Mouse (Mus musculus) limb, embryonic 15.5 days (tissue): ENCODE measurements around the gene Map3k13. TPM values are rescaled to one million over a fixed set of nuclear protein-coding genes. Genes with fewer than 3 reads are reported as not detected.

Source experiments
- ATAC-seq: fragments of 200-750 bp; cut with Nextera tagmentation; 2 replicates; pipeline ENCODE4 v1.8.0; 2017; ENCODE audit warnings: low read depth, moderate TSS enrichment; ENCODE audit not compliant: insufficient number of reproducible peaks, low FRiP score, low TSS enrichment
- H3K27ac ChIP-seq: fragments of 300-500 bp; sonication (generic); 2 replicates; pipeline ENCODE4 v1.5.1; 2015; ENCODE audit warnings: moderate library complexity, mild to moderate bottlenecking, inconsistent platforms
- H3K27me3 ChIP-seq: fragments of 300-500 bp; sonication (generic); 2 replicates; pipeline ENCODE4 v1.6.1; 2015; ENCODE audit warnings: inconsistent platforms
- H3K36me3 ChIP-seq: fragments of 300-500 bp; sonication (generic); 2 replicates; pipeline ENCODE4 v1.6.1; 2015; ENCODE audit warnings: inconsistent platforms
- H3K4me1 ChIP-seq: fragments of 300-500 bp; sonication (generic); 2 replicates; pipeline ENCODE4 v1.6.1; 2015; ENCODE audit warnings: inconsistent platforms
- H3K4me2 ChIP-seq: fragments of 300-500 bp; sonication (generic); 2 replicates; pipeline ENCODE4 v1.6.1; 2015; ENCODE audit warnings: mild to moderate bottlenecking, inconsistent platforms
- H3K4me3 ChIP-seq: fragments of 300-500 bp; sonication (generic); 2 replicates; pipeline ENCODE4 v1.5.1; 2015; ENCODE audit warnings: mild to moderate bottlenecking, inconsistent platforms
- H3K9ac ChIP-seq: fragments of 300-500 bp; sonication (generic); 2 replicates; pipeline ENCODE4 v1.6.1; 2015; ENCODE audit warnings: inconsistent platforms
- H3K9me3 ChIP-seq: fragments of 300-500 bp; sonication (generic); 2 replicates; pipeline ENCODE4 v1.6.1; 2016; ENCODE audit warnings: inconsistent platforms
- WGBS: fragments of 180-500 bp; shearing (Covaris S2); methylation state at CpG from one replicate; pipeline ENCODE4 v1.1.7; 2015; 5-methylcytosine and 5-hydroxymethylcytosine counted together
- polyA plus RNA-seq: library from polyadenylated mRNA; unstranded; fragments of >200 nt; fragmentation: Nextera tagmentation; extraction: Ambion mirVana; gene quantifications from 2 replicates; pipeline ENCODE4 v1.2.1, GENCODE M21; 2015

The Map3k13 gene
- polyA plus RNA-seq, 1 experiment from 2014 or later = 0.55 TPM

GRCm38 (mm10) chr16:21833970-21834369 is 39.8 kb downstream of the Map3k13 start:
- Histone ChIP-seq H3K4me3 (no peak overlapping the region), H3K27ac (no peak overlapping the region), H3K4me1 (no peaks in the 10 kb centered on the region), H3K4me2 (no peak overlapping the region), H3K9me3 (no peaks in the 10 kb centered on the region), H3K36me3 (no peaks in the 10 kb centered on the region), H3K9ac (no peak overlapping the region), H3K27me3 (no peaks in the 10 kb centered on the region)
- WGBS = 76% methylated on average over 10 of the region's 10 CpGs
- no peak for ATAC-seq

- Histone ChIP-seq H3K4me3 (no peak overlapping the region), H3K36me3 (no peaks in the 10 kb centered on the region), H3K4me2 (no peak overlapping the region), H3K9me3 (no peaks in the 10 kb centered on the region), H3K9ac (no peak overlapping the region), H3K27ac (no peak overlapping the region), H3K27me3 (no peaks in the 10 kb centered on the region), H3K4me1 (no peaks in the 10 kb centered on the region)
- ATAC-seq = no peak
- WGBS = 78% methylated on average over 8 of the region's 8 CpGs
Observed at GRCm38 (mm10) chr16:21834866-21835583, 40.9 kb downstream of the Map3k13 start.

DNA sequence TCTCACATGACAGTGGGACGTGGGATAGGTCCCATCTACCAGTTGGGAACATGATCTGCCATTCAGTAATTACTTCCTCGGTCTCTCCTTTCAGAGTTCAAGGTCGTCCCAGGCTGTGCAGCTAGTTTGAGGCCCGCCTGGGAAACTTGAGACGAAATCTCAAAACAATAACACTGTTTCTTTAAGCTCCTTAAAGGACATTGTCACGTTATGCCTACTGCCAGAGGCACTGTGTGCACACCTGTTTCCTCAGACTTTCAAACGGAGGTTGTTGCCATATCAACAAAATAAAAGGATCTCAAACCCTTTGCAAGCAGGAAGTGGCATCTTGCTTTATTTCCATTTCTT is 41.4 kb downstream of the Map3k13 start:
- no peak overlapping the region for H3K9ac ChIP-seq
- no peak overlapping the region for H3K4me2 ChIP-seq
- 30% methylated on average over 7 of the region's 7 CpGs for WGBS
- H3K27ac ChIP-seq = no peak overlapping the region
- no peak for ATAC-seq
- no peaks in the 10 kb centered on the region for H3K27me3 ChIP-seq
- H3K4me3 ChIP-seq = no peak overlapping the region
- H3K4me1 ChIP-seq = no peaks in the 10 kb centered on the region
- H3K36me3 ChIP-seq = no peaks in the 10 kb centered on the region
- H3K9me3 ChIP-seq = no peaks in the 10 kb centered on the region

- H3K27me3 ChIP-seq = no peaks in the 10 kb centered on the region
- H3K9me3 ChIP-seq = no peaks in the 10 kb centered on the region
- no peak; the same call in 1 of the 2 replicates for ATAC-seq
- no peaks in the 10 kb centered on the region for H3K36me3 ChIP-seq
- no peak overlapping the region for H3K27ac ChIP-seq
- WGBS = 42% methylated on average over 7 of the region's 7 CpGs
- no peak overlapping the region for H3K9ac ChIP-seq
- no peak overlapping the region for H3K4me2 ChIP-seq
- H3K4me3 ChIP-seq = no peak overlapping the region
- no peaks in the 10 kb centered on the region for H3K4me1 ChIP-seq
Observed at GRCm38 (mm10) chr16:21836311-21837072, 42.3 kb downstream of the Map3k13 start.

- Histone ChIP-seq H3K9ac (no peak overlapping the region), H3K4me3 (no peak overlapping the region), H3K9me3 (no peaks in the 10 kb centered on the region), H3K27ac (no peak overlapping the region), H3K27me3 (no peaks in the 10 kb centered on the region), H3K4me1 (no peaks in the 10 kb centered on the region), H3K36me3 (no peaks in the 10 kb centered on the region), H3K4me2 (no peak overlapping the region)
- ATAC-seq = no peak
- WGBS = 85% methylated on average over 6 of the region's 6 CpGs
Observed at GRCm38 (mm10) chr16:21837694-21838093, 43.5 kb downstream of the Map3k13 start.

DNA sequence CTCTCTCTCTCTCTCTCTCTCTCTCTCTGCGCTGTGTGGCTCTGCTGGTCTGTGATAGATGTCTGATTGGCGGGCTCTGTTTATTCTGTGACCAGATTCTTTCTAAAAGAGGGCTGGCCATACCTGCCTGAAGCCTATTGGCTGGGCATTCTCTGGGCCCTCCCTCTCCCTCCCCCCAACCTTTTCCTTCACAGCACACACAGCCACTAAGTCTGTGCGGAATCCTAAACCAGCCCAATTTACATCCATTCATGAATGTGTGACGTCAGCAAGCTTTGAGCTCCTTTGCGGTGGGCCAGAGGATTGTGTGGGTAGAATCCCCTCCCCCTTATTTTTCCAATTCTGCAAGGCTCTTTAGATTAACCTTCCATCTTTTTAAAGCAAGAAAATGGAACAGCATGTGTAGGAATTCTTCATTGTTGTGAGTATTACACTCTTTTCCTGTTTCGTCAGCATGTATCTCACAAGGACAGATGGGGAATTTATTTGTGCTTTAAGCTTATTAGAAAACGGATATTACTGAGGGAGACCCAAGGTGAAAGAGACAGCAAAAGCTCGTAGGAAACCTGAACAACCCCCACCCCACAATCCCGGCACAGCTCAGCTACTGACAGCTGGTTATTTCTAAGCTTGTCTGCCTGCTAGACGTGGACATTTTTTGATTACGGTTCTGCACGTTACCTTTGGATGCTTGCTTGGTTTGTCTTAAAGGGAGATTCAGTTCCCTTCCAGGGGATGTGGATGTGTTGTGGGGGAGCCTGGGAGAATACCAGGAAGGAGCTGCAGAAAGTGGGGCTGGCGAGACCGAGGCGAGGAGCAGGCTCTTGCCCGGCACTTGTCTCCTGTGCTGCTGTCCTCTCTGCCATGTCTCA is 51.9 kb downstream of the Map3k13 start:
- WGBS = under 1% methylated on average over 16 of the region's 16 CpGs
- H3K4me1 ChIP-seq = 0 out of 2 replicates have a peak, but pooled peaks cover 3% of the 10 kb centered on the region
- ATAC-seq = peak; percentile 99
- H3K4me3 ChIP-seq = peak overlapping the region; percentile 49
- no peaks in the 10 kb centered on the region for H3K27me3 ChIP-seq
- H3K9ac ChIP-seq = 0 out of 2 replicates have a peak overlapping the region, but pooled peaks have one; percentile 15
- no peaks in the 10 kb centered on the region for H3K36me3 ChIP-seq
- no peaks in the 10 kb centered on the region for H3K9me3 ChIP-seq
- peak overlapping the region; percentile 74 for H3K27ac ChIP-seq
- peak overlapping the region; percentile 58 for H3K4me2 ChIP-seq

DNA sequence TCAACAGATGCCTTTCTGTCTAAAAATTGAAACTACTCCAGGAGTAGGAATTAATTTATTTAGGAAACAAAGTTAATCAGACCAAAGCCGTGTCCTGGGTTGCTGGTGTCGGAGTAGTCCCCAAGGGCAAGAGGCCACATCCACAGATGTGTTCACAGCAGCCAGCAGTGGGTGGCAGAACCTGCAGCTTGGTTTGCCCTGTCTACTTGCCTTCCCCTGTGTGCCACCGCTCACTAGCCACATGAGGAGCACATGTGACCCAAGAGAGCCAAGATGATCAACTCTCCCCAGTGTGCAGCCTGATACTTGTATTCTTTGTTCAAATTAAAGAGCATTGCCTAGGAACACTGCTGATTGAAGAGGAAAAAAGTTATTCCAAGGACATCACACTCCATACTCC is 54.3 kb downstream of the Map3k13 start:
- no peaks in the 10 kb centered on the region for H3K27me3 ChIP-seq
- H3K9me3 ChIP-seq = no peaks in the 10 kb centered on the region
- 70% methylated on average over 3 of the region's 3 CpGs for WGBS
- H3K4me3 ChIP-seq = no peak overlapping the region
- H3K4me2 ChIP-seq = no peak overlapping the region
- H3K27ac ChIP-seq = no peak overlapping the region
- no peaks in the 10 kb centered on the region for H3K36me3 ChIP-seq
- ATAC-seq = no peak
- H3K9ac ChIP-seq = no peak overlapping the region
- 0 out of 2 replicates have a peak, but pooled peaks cover 3% of the 10 kb centered on the region for H3K4me1 ChIP-seq

DNA sequence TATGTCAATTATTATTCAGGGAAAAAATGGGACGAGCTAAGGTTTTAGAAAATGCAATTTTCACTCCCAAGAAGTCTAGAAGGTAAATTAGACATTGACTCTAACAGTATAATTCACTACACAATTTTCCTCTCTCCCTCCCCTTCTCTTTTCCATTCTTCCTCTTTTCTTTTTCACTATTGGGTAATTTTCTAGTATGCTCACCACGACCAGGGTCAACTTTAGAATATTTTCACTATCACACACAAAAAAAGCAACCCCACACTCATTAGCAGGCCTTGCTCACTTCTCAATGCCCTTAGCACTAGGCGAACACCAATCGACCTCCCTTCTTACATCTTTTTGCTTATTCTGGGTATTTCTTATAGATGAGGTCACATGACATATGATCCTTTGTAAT is 54.7 kb downstream of the Map3k13 start:
- ATAC-seq = no peak
- Histone ChIP-seq H3K36me3 (no peaks in the 10 kb centered on the region), H3K27ac (no peak overlapping the region), H3K4me2 (no peak overlapping the region), H3K9me3 (no peaks in the 10 kb centered on the region), H3K4me1 (0 out of 2 replicates have a peak, but pooled peaks cover 3% of the 10 kb centered on the region), H3K9ac (no peak overlapping the region), H3K27me3 (no peaks in the 10 kb centered on the region), H3K4me3 (no peak overlapping the region)
- WGBS = 85% methylated on average over 4 of the region's 4 CpGs

DNA sequence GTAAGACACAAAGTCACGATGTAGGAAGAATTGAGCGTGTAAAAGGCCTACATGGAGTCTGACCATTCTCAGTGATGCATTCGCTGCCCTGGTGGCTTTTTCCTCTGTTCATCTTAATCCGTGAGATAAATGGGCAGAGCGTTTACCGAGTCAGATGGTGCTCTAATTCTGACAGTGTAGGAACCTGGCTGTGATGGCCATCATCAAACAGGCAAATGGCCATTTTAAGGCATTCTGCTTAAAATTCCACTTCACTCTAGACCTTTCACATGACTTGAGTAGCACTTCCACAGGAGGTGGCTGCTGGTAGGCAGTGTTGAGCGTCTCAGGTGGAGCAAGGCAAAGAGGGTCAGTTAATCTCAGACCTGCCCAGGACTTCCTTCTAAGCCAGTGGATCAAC is 58.2 kb downstream of the Map3k13 start:
- Histone ChIP-seq H3K4me2 (no peak overlapping the region), H3K36me3 (no peaks in the 10 kb centered on the region), H3K4me3 (no peak overlapping the region), H3K27me3 (no peaks in the 10 kb centered on the region), H3K9ac (no peak overlapping the region), H3K27ac (no peak overlapping the region), H3K9me3 (no peaks in the 10 kb centered on the region), H3K4me1 (peaks cover 3% of the 10 kb centered on the region; the same call in 1 of the 2 replicates)
- 92% methylated on average over 7 of the region's 7 CpGs for WGBS
- no peak for ATAC-seq

GRCm38 (mm10) chr16:21853446-21853941 is 59.3 kb downstream of the Map3k13 start:
- H3K9ac ChIP-seq = no peak overlapping the region
- no peaks in the 10 kb centered on the region for H3K36me3 ChIP-seq
- no peak for ATAC-seq
- H3K4me3 ChIP-seq = no peak overlapping the region
- H3K27me3 ChIP-seq = no peaks in the 10 kb centered on the region
- H3K4me1 ChIP-seq = peaks cover 3% of the 10 kb centered on the region; the same call in 1 of the 2 replicates
- WGBS = 52% methylated on average over 7 of the region's 7 CpGs
- no peaks in the 10 kb centered on the region for H3K9me3 ChIP-seq
- no peak overlapping the region for H3K4me2 ChIP-seq
- no peak overlapping the region for H3K27ac ChIP-seq

DNA sequence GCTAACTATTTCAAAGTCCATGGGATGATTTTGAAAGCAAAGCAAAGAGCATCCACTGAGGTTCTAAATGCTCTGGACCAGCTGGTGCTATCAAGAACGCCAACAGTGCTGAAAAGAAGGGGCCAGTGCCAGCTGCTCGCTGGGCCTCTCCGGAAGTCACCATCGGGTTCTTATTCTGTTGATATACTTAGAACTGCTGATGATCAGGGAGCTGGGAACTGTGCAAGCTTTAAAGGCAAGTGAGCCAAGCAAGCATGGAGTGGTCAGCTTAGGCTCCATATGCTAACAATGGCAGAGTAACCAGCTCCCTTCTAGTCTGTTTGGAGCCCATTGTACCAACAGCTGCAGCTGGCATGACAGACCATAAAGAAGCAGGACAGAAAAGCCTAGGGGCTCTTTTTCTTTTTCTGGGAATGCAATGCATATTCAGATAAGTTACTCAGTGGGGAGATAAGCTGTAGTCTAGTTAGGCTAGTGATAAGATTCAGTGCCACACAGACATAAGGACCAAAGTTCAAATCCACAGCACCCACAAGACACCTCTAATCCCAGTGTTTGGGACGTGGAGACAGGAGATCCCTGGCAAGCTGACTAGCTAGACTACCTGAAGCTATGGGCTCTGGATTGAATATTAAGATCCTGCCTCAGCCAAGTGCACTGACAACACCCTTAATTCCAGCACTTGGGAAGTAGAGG is 60.6 kb downstream of the Map3k13 start:
- ATAC-seq = no peak
- Histone ChIP-seq H3K4me3 (no peak overlapping the region), H3K27me3 (no peaks in the 10 kb centered on the region), H3K9me3 (no peaks in the 10 kb centered on the region), H3K36me3 (no peaks in the 10 kb centered on the region), H3K4me1 (peaks cover 3% of the 10 kb centered on the region; the same call in 1 of the 2 replicates), H3K27ac (no peak overlapping the region), H3K4me2 (no peak overlapping the region), H3K9ac (no peak overlapping the region)
- WGBS = 82% methylated on average over 5 of the region's 5 CpGs
